Mouse (Mus musculus) embryo, embryonic 10.5 days (tissue): ENCODE measurements around the gene Sardh.

Experiments
- DNase-seq: peaks from one replicate; pipeline ENCODE4 v3.0.0-alpha.2; 2015; ENCODE audit warnings: low spot score

The Sardh gene

GRCm38 (mm10) chr2:27166999-27167398 is 81.1 kb downstream of the Sardh start:
- no peak for DNase-seq

GRCm38 (mm10) chr2:27166074-27166473 is 82.1 kb downstream of the Sardh start:
- DNase-seq: no peak

- DNase-seq: no peak
These were observed 83.1 kb downstream of the Sardh start, which contains the start of gene Dbh for GRCm38 (mm10) chr2:27164796-27165590. Gene Dbh (plus strand): TSS chr2:27165233.

- no peak for DNase-seq
These were observed 84.3 kb downstream of the Sardh start for GRCm38 (mm10) chr2:27163851-27164250.

GRCm38 (mm10) chr2:27162656-27163055 is 85.5 kb downstream of the Sardh start:
- DNase-seq: no peak

- DNase-seq: no peak
These were observed 86.6 kb downstream of the Sardh start for GRCm38 (mm10) chr2:27161526-27161925.

- DNase-seq: no peak
These were observed 91.5 kb downstream of the Sardh start for GRCm38 (mm10) chr2:27156596-27156995.

- DNase-seq: no peak
These were observed 93.5 kb downstream of the Sardh start for GRCm38 (mm10) chr2:27154466-27155185.

GRCm38 (mm10) chr2:27149457-27149856 is 98.7 kb downstream of the Sardh start:
- peak; percentile 19 for DNase-seq

GRCm38 (mm10) chr2:27146840-27147239 is 101.3 kb downstream of the Sardh start:
- no peak for DNase-seq

- no peak for DNase-seq
These were observed 103.2 kb downstream of the Sardh start for GRCm38 (mm10) chr2:27144957-27145356.

- peak; percentile 76 for DNase-seq
These were observed 106.0 kb downstream of the Sardh start, which contains the start of gene Fam163b for GRCm38 (mm10) chr2:27141950-27142693. Gene Fam163b (minus strand): TSS chr2:27142491.
